Mouse (Mus musculus) CH12.LX (cell line): ENCODE measurements around the gene Zfp82. TPM values are rescaled to one million over a fixed set of nuclear protein-coding genes. Genes with fewer than 3 reads are reported as not detected.

Experiments
- DNase-seq: peaks from one replicate; pipeline ENCODE4 v3.0.0-alpha.2; 2013; ENCODE audit errors: extremely low read depth
- H3K27ac ChIP-seq: 2 replicates; pipeline ENCODE4 v1.5.1; 2012; ENCODE audit warnings: low read depth, mild to moderate bottlenecking, control low read depth, moderate library complexity; ENCODE audit not compliant: insufficient read depth
- H3K27me3 ChIP-seq: replicated peaks from 2 replicates; pipeline ENCODE3; 2012; ENCODE audit warnings: inconsistent platforms
- H3K36me3 ChIP-seq, 2 experiments: replicated peaks in 1 of 2; 2 replicates each; pipeline versions ENCODE3 to v1.6.1; 2012; ENCODE audit warnings: inconsistent platforms in 1 of 2, low read length in 1 of 2, mild to moderate bottlenecking in 1 of 2, mixed read lengths in 1 of 2, moderate library complexity in 1 of 2; ENCODE audit not compliant: control insufficient read depth in 1 of 2, insufficient read depth in 1 of 2
- H3K4me1 ChIP-seq, 2 experiments: 2 replicates each; pipeline ENCODE4 v1.6.1; 2012; ENCODE audit warnings: inconsistent platforms in 1 of 2, moderate library complexity in 1 of 2; ENCODE audit not compliant: insufficient read depth in 2 of 2, control insufficient read depth in 1 of 2
- H3K4me2 ChIP-seq: 2 replicates; pipeline ENCODE4 v1.6.1; 2012; ENCODE audit warnings: low read depth, mild to moderate bottlenecking, control low read depth; ENCODE audit not compliant: poor library complexity, insufficient read depth, severe bottlenecking
- H3K4me3 ChIP-seq, 3 experiments: fragments of 150-350 bp in 1 of 3; sonication (generic) in 1 of 3; replicated peaks in 1 of 3; 2 replicates each; pipeline versions ENCODE3 to v1.5.1; 2011 to 2012; ENCODE audit warnings: low read depth in 2 of 3, low read length in 2 of 3, mild to moderate bottlenecking in 2 of 3, moderate library complexity in 2 of 3, control low read depth in 1 of 3, improper control_type of control experiment in 1 of 3, inconsistent platforms in 1 of 3, mixed read lengths in 1 of 3; ENCODE audit not compliant: poor library complexity in 1 of 3
- H3K79me2 ChIP-seq: replicated peaks from 2 replicates; pipeline ENCODE4 v1.6.1; 2012; ENCODE audit warnings: mild to moderate bottlenecking, moderate library complexity; ENCODE audit not compliant: control insufficient read depth, poor library complexity, insufficient read depth, severe bottlenecking; ENCODE audit errors: extremely low read depth
- H3K9ac ChIP-seq: 2 replicates; pipeline ENCODE4 v1.6.1; 2012; ENCODE audit warnings: low read depth, mild to moderate bottlenecking, control low read depth, moderate library complexity; ENCODE audit not compliant: insufficient read depth
- H3K9me3 ChIP-seq: replicated peaks from 2 replicates; pipeline ENCODE3; 2012; ENCODE audit warnings: low read length, inconsistent platforms, mixed read lengths
- BHLHE40 ChIP-seq: IDR thresholded peaks from 2 replicates; pipeline ENCODE4 v1.6.1; 2011; ENCODE audit warnings: mild to moderate bottlenecking, low read depth, low read length, improper control_type of control experiment
- CHD2 ChIP-seq: IDR thresholded peaks from 2 replicates; pipeline ENCODE4 v1.6.1; 2011; ENCODE audit warnings: low read length, improper control_type of control experiment
- E2F4 ChIP-seq: IDR thresholded peaks from 2 replicates; pipeline ENCODE4 v1.6.1; 2011; ENCODE audit warnings: low read depth, low read length, improper control_type of control experiment; ENCODE audit not compliant: insufficient replicate concordance
- ELF1 ChIP-seq: IDR thresholded peaks from 2 replicates; pipeline ENCODE4 v1.6.1; 2014; ENCODE audit warnings: low read depth, mild to moderate bottlenecking, inconsistent platforms, low read length, improper control_type of control experiment
- HCFC1 ChIP-seq: IDR thresholded peaks from 2 replicates; pipeline ENCODE4 v1.6.1; 2012; ENCODE audit warnings: low read depth, mild to moderate bottlenecking, inconsistent platforms, low read length, improper control_type of control experiment
- IRF4 ChIP-seq: IDR thresholded peaks from 2 replicates; pipeline ENCODE4 v1.6.1; 2014; ENCODE audit warnings: low read depth, mild to moderate bottlenecking, inconsistent platforms, low read length, improper control_type of control experiment
- KAT2A ChIP-seq: IDR thresholded peaks from 2 replicates; pipeline ENCODE4 v1.6.1; 2012; ENCODE audit warnings: low read length, improper control_type of control experiment, inconsistent platforms; ENCODE audit not compliant: insufficient replicate concordance
- MAZ ChIP-seq: IDR thresholded peaks from 2 replicates; pipeline ENCODE4 v1.6.1; 2012; ENCODE audit warnings: low read depth, mild to moderate bottlenecking, inconsistent platforms, low read length, improper control_type of control experiment, moderate library complexity
- MEF2A ChIP-seq: IDR thresholded peaks from 2 replicates; pipeline ENCODE4 v1.6.1; 2014; ENCODE audit warnings: low read depth, mild to moderate bottlenecking, inconsistent platforms, low read length, improper control_type of control experiment, borderline replicate concordance
- RAD21 ChIP-seq: IDR thresholded peaks from 2 replicates; pipeline ENCODE4 v1.6.1; 2011; ENCODE audit warnings: low read depth, mild to moderate bottlenecking, low read length, improper control_type of control experiment, moderate library complexity
- RCOR1 ChIP-seq: conservative IDR thresholded peaks from 2 replicates; pipeline ENCODE4 v1.6.1; 2012; ENCODE audit warnings: low read depth, mild to moderate bottlenecking, inconsistent platforms, low read length, improper control_type of control experiment
- TBP ChIP-seq: conservative IDR thresholded peaks from 2 replicates; pipeline ENCODE4 v1.6.1; 2011; ENCODE audit warnings: low read depth, low read length, improper control_type of control experiment
- USF1 ChIP-seq: IDR thresholded peaks from 2 replicates; pipeline ENCODE4 v1.6.1; 2014; ENCODE audit warnings: low read depth, mild to moderate bottlenecking, inconsistent platforms, low read length, improper control_type of control experiment
- ZC3H11A ChIP-seq: IDR thresholded peaks from 2 replicates; pipeline ENCODE4 v1.6.1; 2012; ENCODE audit warnings: low read depth, mild to moderate bottlenecking, inconsistent platforms, low read length, improper control_type of control experiment
- ZMIZ1 ChIP-seq: IDR thresholded peaks from 2 replicates; pipeline ENCODE4 v1.6.1; 2012; ENCODE audit warnings: low read depth, mild to moderate bottlenecking, inconsistent platforms, low read length, improper control_type of control experiment
- dilution Hi-C: fragments of 300-500 bp; cut with MboI; formaldehyde crosslinking; loops from 2 replicates; pipeline ENCODE4 v1.14.3; 2020; ENCODE audit warnings: low sequenced_read_pairs; ENCODE audit not compliant: extremely low pct_unique_long_range_greater_than_20kb, extremely low pct_ligation_motif_present
- in situ Hi-C: fragments of 300-500 bp; cut with MboI; formaldehyde crosslinking; loops from 3 replicates; pipeline ENCODE4 v1.14.3; 2019; ENCODE audit warnings: low sequenced_read_pairs, low pct_ligation_motif_present, low pct_unique_long_range_greater_than_20kb, mixed read lengths
- polyA plus RNA-seq: library from polyadenylated mRNA; unstranded; fragments of >175 nt; gene quantifications from 2 replicates; pipeline ENCODE4 v1.2.1, GENCODE M21; 2012; ENCODE audit warnings: low read depth; ENCODE audit not compliant: insufficient read length
- total RNA-seq, 2 experiments: library from RNA; depleted of rRNA; stranded (reverse); fragments of 300-350 nt in 1 of 2; fragments of >200 nt in 1 of 2; gene quantifications; 2 replicates each; pipeline ENCODE4 v1.2.3; 2012 to 2014

Gene Zfp82
- total and polyA plus RNA-seq, 3 experiments = 4.9 to 7.1 (median 6.9) TPM

DNA sequence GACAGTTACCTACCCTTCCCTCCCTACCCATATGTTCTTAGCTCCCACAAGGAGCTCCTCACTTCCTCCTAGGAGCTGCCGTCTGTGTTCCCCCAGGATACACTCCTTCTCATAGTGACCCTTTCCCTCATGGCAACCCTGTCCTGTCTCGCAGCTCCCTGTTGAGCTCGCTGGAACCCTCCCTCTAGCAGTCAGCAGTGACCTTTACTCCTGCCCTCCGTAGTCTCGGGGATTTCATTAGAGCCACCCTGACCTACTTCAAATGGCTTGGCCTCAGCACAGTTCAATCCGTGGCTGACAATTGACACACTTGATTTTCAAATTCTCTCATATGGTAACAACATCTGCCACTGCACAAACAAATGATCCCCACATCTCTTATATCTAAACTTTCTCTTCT lies 42.0 kb downstream of the Zfp82 start:
- TF ChIP-seq RAD21 (no peak), BHLHE40 (no peak), ZC3H11A (no peak), IRF4 (no peak), CHD2 (no peak), ELF1 (no peak), MEF2A (no peak), TBP (no peak), MAZ (no peak)
- Histone ChIP-seq H3K9me3 (no peaks in the 10 kb centered on the region), H3K9ac (no peak overlapping the region), H3K4me1 (no peaks in the 10 kb centered on the region), H3K27ac (no peak overlapping the region), H3K4me3 (no peak overlapping the region), H3K36me3 (peaks cover 11 to 24% of the 10 kb centered on the region in 2 experiments), H3K27me3 (no peaks in the 10 kb centered on the region), H3K4me2 (no peak overlapping the region), H3K79me2 (no peaks in the 10 kb centered on the region)
- DNase-seq = no peak
- dilution Hi-C loops = no loop called here
- in situ Hi-C loops = no loop called here

DNA sequence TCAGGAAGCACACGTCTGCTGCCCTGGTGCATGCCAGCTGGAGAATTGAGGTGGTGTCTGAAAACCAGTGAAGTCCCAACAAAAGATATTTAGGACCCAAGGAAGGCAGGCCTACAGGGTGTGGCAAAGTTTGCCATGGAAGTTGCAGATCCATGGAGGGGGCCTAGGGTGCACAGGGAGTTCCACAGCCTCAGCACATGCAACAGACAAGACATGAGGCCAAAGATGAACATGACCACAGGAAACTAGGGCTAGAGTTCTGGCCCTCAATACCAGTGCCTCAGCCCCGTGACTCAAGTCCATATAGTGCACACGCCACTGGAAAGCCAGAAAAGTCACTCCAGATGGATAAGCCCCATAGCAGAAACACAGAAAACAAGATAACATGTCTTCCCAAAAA lies 44.1 kb downstream of the Zfp82 start:
- Histone ChIP-seq H3K4me2 (no peak overlapping the region), H3K36me3 (peaks cover 23 to 43% of the 10 kb centered on the region in 2 experiments), H3K9me3 (no peaks in the 10 kb centered on the region), H3K79me2 (no peaks in the 10 kb centered on the region), H3K27ac (no peak overlapping the region), H3K4me3 (no peak overlapping the region), H3K9ac (no peak overlapping the region), H3K27me3 (no peaks in the 10 kb centered on the region), H3K4me1 (no peaks in the 10 kb centered on the region)
- dilution Hi-C loops = no loop called here
- in situ Hi-C loops = no loop called here
- DNase-seq = no peak
- TF ChIP-seq RAD21 = no peak

DNA sequence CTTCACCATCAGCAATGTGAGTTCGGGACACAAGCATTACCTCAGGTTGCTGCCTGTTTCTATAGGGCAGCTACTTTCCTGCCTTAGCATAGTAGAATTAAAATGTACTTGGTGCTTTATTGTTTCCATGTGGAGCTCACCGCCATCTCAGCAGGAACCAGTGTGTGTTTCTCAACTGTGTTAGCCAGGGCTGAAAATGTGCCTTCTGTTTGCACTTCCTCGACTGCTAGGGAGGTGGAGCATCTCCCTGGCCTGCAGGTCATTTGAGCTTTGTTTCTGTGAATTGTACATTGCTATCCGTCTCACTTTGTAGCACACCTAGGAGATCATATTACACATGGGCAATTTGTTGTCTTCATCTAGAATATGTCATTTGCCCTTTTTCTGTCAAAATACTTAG lies 45.4 kb downstream of the Zfp82 start:
- no peaks in the 10 kb centered on the region for H3K4me1 ChIP-seq
- H3K27me3 ChIP-seq = no peaks in the 10 kb centered on the region
- H3K4me3 ChIP-seq = no peak overlapping the region
- no peak for DNase-seq
- no peak overlapping the region for H3K9ac ChIP-seq
- in situ Hi-C loops (no loop called here), dilution Hi-C loops (no loop called here)
- H3K9me3 ChIP-seq = no peaks in the 10 kb centered on the region
- no peak overlapping the region for H3K27ac ChIP-seq
- peaks cover 34 to 55% of the 10 kb centered on the region in 2 experiments for H3K36me3 ChIP-seq
- H3K79me2 ChIP-seq = no peaks in the 10 kb centered on the region
- TF ChIP-seq RCOR1 (no peak), USF1 (no peak), ZMIZ1 (no peak), KAT2A (no peak), HCFC1 (no peak), RAD21 (no peak), E2F4 (no peak)
- H3K4me2 ChIP-seq = no peak overlapping the region
